Mouse (Mus musculus): Measurements from ENCODE around the gene Jade2. TPM values are rescaled to one million over a fixed set of nuclear protein-coding genes. Genes with fewer than 3 reads are reported as not detected.

The Jade2 gene
- polyA plus RNA-seq, 1 experiment: 45.1 TPM

DNA sequence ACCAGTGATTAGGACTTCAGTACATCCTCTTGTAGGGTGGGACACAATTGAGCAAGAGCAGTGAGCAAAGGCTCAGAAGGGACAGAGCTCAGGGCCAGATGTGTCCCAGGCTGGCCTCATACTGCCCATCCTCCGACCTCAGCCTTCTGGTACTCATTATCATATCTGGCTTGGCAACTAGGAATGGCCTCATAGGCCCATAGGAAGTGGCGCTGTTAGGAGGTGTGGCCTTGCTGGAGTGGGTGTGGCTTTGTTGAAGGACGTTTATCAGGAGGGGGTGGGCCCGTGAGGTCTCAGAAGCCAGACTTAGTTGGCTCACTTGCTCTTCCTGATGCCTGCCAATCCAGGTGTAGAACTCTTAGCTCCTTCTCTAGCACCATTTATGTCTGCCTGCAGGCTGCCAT is 18.3 kb upstream of the Jade2 start:
- H3K27me3 ChIP-seq (ENCODE audit: control insufficient read depth, insufficient read depth, low read length): no peaks in the 10 kb centered on the region
- H3K27ac ChIP-seq (ENCODE audit: control insufficient read depth, insufficient read depth, low read length): no peak overlapping the region
- DNase-seq: no peak
- TF ChIP-seq POLR2A (IDR thresholded peaks at IDR 0.05; ENCODE audit: control insufficient read depth, extremely low read depth, insufficient read depth, low read length, poor library complexity): no peak
- no peak for TF ChIP-seq CTCF (IDR thresholded peaks at IDR 0.05; ENCODE audit: borderline replicate concordance, control insufficient read depth, extremely low read depth, insufficient read depth, low read length, poor library complexity)
- no peak overlapping the region for H3K4me3 ChIP-seq (ENCODE audit: control insufficient read depth, insufficient read depth, low read length)
- peaks cover 17% of the 10 kb centered on the region for H3K4me1 ChIP-seq (replicated peaks; ENCODE audit: control insufficient read depth, insufficient read depth, low read length)
- H3K36me3 ChIP-seq (ENCODE audit: control insufficient read depth, insufficient read depth, low read length): no peaks in the 10 kb centered on the region
- 57% methylated on average over 4 of the region's 4 CpGs for WGBS

DNA sequence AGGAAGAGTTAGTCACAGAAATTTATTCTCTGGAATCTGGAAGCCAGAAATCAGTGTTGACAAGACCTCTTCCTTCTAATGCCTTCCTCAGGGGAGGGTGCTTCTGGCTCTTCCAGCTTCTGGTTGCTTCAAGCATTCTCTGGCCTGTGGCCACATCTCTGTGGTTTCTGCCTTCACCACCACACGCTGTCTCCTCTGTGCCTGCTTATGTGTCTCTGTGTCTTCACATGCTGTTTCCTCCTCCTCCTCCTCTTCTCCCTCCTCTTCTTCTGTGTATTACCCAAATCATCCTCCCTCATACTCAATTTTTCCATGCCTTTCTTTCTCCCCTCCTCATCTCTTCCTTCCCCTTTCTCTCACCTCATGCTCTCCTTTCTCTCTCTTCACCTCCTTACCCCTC is 17.6 kb upstream of the Jade2 start:
- Histone ChIP-seq H3K27me3 (ENCODE audit: control insufficient read depth, insufficient read depth, low read length) (no peaks in the 10 kb centered on the region), H3K27ac (ENCODE audit: control insufficient read depth, insufficient read depth, low read length) (no peak overlapping the region), H3K4me1 (replicated peaks; ENCODE audit: control insufficient read depth, insufficient read depth, low read length) (peaks cover 17% of the 10 kb centered on the region), H3K4me3 (ENCODE audit: control insufficient read depth, insufficient read depth, low read length) (no peak overlapping the region), H3K36me3 (ENCODE audit: control insufficient read depth, insufficient read depth, low read length) (no peaks in the 10 kb centered on the region)
- 17% methylated on average over 1 of the region's 1 CpGs for WGBS
- no peak for DNase-seq
- TF ChIP-seq POLR2A (IDR thresholded peaks at IDR 0.05; ENCODE audit: control insufficient read depth, extremely low read depth, insufficient read depth, low read length, poor library complexity) (no peak), CTCF (IDR thresholded peaks at IDR 0.05; ENCODE audit: borderline replicate concordance, control insufficient read depth, extremely low read depth, insufficient read depth, low read length, poor library complexity) (no peak)

DNA sequence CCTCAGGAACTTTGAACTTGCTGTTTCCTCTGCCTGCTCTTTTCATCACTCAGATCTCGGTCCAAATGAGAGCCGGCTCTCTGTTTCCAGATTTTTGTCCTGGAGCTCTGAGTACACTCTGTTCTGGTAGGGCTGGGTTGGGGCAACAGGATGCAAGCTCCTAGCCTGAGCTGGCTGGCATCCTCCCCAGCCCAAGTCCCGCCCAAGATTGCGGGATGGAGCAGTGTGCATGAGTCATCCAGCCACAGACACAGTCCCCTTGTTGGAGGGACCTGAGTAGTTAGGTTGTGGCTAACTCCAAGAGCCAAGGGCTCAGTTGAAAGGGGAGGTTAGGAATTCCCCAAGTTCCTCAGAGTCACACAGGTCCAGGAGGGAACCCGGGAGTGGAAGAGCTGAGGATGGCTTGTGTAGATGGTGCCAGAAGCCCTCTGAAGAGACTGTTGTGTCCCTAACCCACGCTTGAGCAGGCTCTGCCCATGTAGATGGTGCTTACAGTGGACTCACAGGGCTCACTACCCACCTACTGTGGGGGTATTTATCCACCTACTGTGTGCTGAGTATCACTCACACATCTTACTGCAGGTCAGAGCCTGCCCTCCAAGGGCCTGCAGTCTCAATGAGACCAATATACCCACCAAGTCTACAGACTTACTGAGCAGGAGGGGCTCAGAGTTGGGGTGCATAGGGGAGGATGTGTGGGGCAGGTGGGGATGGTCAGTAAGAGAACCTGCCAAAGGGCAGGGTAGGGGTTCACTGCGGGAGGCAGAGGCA is 17.0 kb upstream of the Jade2 start:
- no peaks in the 10 kb centered on the region for H3K36me3 ChIP-seq (ENCODE audit: control insufficient read depth, insufficient read depth, low read length)
- TF ChIP-seq CTCF (IDR thresholded peaks at IDR 0.05; ENCODE audit: borderline replicate concordance, control insufficient read depth, extremely low read depth, insufficient read depth, low read length, poor library complexity): no peak
- TF ChIP-seq POLR2A (IDR thresholded peaks at IDR 0.05; ENCODE audit: control insufficient read depth, extremely low read depth, insufficient read depth, low read length, poor library complexity): no peak
- no peak overlapping the region for H3K27ac ChIP-seq (ENCODE audit: control insufficient read depth, insufficient read depth, low read length)
- no peaks in the 10 kb centered on the region for H3K27me3 ChIP-seq (ENCODE audit: control insufficient read depth, insufficient read depth, low read length)
- WGBS: 41% methylated on average over 7 of the region's 7 CpGs
- peaks cover 17% of the 10 kb centered on the region for H3K4me1 ChIP-seq (replicated peaks; ENCODE audit: control insufficient read depth, insufficient read depth, low read length)
- H3K4me3 ChIP-seq (ENCODE audit: control insufficient read depth, insufficient read depth, low read length): no peak overlapping the region
- DNase-seq: no peak

- Histone ChIP-seq H3K4me3 (ENCODE audit: control insufficient read depth, insufficient read depth, low read length) (no peak overlapping the region), H3K27me3 (ENCODE audit: control insufficient read depth, insufficient read depth, low read length) (no peaks in the 10 kb centered on the region), H3K36me3 (ENCODE audit: control insufficient read depth, insufficient read depth, low read length) (no peaks in the 10 kb centered on the region), H3K4me1 (replicated peaks; ENCODE audit: control insufficient read depth, insufficient read depth, low read length) (peaks cover 17% of the 10 kb centered on the region), H3K27ac (ENCODE audit: control insufficient read depth, insufficient read depth, low read length) (no peak overlapping the region)
- DNase-seq: no peak
- 98% methylated on average over 5 of the region's 5 CpGs for WGBS
- TF ChIP-seq CTCF (IDR thresholded peaks at IDR 0.05; ENCODE audit: borderline replicate concordance, control insufficient read depth, extremely low read depth, insufficient read depth, low read length, poor library complexity): no peak
- no peak for TF ChIP-seq POLR2A (IDR thresholded peaks at IDR 0.05; ENCODE audit: control insufficient read depth, extremely low read depth, insufficient read depth, low read length, poor library complexity)
Observed at GRCm38 (mm10) chr11:51873141-51873540, 15.7 kb upstream of the Jade2 start.

GRCm38 (mm10) chr11:51867261-51867660 is 9.8 kb upstream of the Jade2 start:
- Histone ChIP-seq H3K4me3 (ENCODE audit: control insufficient read depth, insufficient read depth, low read length) (no peak overlapping the region), H3K27ac (ENCODE audit: control insufficient read depth, insufficient read depth, low read length) (no peak overlapping the region), H3K36me3 (ENCODE audit: control insufficient read depth, insufficient read depth, low read length) (no peaks in the 10 kb centered on the region), H3K4me1 (replicated peaks; ENCODE audit: control insufficient read depth, insufficient read depth, low read length) (no peaks in the 10 kb centered on the region), H3K27me3 (ENCODE audit: control insufficient read depth, insufficient read depth, low read length) (no peaks in the 10 kb centered on the region)
- DNase-seq: no peak
- WGBS: 97% methylated on average over 10 of the region's 10 CpGs
- TF ChIP-seq POLR2A (IDR thresholded peaks at IDR 0.05; ENCODE audit: control insufficient read depth, extremely low read depth, insufficient read depth, low read length, poor library complexity) (no peak), CTCF (IDR thresholded peaks at IDR 0.05; ENCODE audit: borderline replicate concordance, control insufficient read depth, extremely low read depth, insufficient read depth, low read length, poor library complexity) (no peak)

DNA sequence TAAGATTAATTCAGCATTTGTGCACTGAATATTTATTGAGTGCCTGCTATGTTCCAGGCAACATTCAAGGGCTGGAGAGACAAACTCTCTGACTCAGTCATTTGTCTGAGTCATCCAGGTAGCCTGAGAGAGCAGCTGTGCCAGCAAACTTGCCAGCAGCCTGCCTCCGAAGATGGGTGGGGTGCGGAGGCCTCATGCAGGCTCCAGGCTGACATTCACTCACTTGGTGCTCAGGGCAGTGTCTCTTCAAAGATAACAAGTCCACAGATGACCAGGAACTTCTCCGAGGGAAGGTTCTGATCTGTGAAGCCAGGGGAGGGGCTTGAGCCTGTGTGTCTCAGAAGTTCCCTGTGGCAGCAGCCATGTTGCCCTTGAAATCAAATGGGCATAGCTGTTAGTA is 8.6 kb upstream of the Jade2 start:
- H3K4me3 ChIP-seq (ENCODE audit: control insufficient read depth, insufficient read depth, low read length): no peak overlapping the region
- DNase-seq: no peak
- no peaks in the 10 kb centered on the region for H3K36me3 ChIP-seq (ENCODE audit: control insufficient read depth, insufficient read depth, low read length)
- no peak overlapping the region for H3K27ac ChIP-seq (ENCODE audit: control insufficient read depth, insufficient read depth, low read length)
- TF ChIP-seq POLR2A (IDR thresholded peaks at IDR 0.05; ENCODE audit: control insufficient read depth, extremely low read depth, insufficient read depth, low read length, poor library complexity) (no peak), CTCF (IDR thresholded peaks at IDR 0.05; ENCODE audit: borderline replicate concordance, control insufficient read depth, extremely low read depth, insufficient read depth, low read length, poor library complexity) (no peak)
- 87% methylated on average over 3 of the region's 3 CpGs for WGBS
- no peaks in the 10 kb centered on the region for H3K4me1 ChIP-seq (replicated peaks; ENCODE audit: control insufficient read depth, insufficient read depth, low read length)
- H3K27me3 ChIP-seq (ENCODE audit: control insufficient read depth, insufficient read depth, low read length): no peaks in the 10 kb centered on the region

All from thymus, adult 2 months (tissue).